ENCODE assay signal across 10 mouse cellular contexts in the genomic region with DNA sequence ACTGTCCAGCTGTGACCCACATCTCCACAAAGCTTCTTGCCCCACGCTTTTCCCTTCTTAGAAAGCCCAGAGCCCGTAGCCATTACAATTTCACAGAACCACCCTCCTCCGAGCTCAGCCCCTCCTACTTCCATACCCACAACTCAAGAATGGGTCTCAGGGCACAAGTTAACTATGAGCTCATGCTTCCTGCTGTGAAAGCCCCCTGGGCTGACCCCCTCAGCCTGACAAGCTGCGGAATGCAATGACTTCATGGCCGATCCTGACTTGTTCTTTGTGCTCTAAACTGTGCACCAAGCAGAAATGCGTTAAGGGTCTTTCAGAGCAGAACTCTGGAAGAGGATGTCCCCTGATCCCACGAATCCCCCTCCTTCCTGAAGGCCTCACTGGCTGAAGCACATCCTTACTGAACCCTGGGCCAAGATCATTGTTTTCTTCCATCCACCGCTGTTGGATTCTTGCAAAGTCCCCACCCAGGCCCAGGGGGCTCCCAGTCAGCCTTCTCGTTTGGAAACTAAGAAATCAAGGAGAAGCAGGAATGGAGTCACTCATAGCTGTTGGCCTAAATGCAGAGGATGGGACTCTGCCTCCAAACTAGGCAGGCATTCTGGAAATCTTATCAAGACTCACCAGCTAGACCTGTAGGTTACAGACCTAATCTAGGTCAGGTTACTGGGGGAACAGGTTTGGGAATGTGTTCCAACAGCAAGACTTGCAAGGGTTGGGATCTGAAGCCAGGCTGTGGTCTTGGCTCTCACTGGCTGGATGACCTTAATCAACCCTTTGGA. TPM values are rescaled to one million over a fixed set of nuclear protein-coding genes. Genes with fewer than 3 reads are reported as not detected.
DNase-seq lines count a peak whose midpoint lies in the region; ATAC-seq and TF ChIP-seq lines count a peak whose summit lies in the region.
"Had no signal": no experiment of that assay in that cellular context is flagged by ENCODE, and none has a peak within 500 bp of the region (broad histone marks: within the 10 kb centered on the region; RNA-seq: fewer than 3 reads in every experiment).

No protein-coding gene starts in this region.

- no peak for TF ChIP-seq CTCF in intestine, postnatal 0 days (IDR thresholded peaks at IDR 0.05; ENCODE audit: low read depth)

- no peak overlapping the region for H3K9ac ChIP-seq in intestine, embryonic 16.5 days (ENCODE audit: low read depth, low read length)
- no peak overlapping the region for H3K9ac ChIP-seq in intestine, postnatal 0 days (ENCODE audit: low read depth, low read length)
- H3K9ac ChIP-seq in embryonic facial prominence, embryonic 11.5 days (replicated peaks; ENCODE audit: low read length), result no peak overlapping the region
- H3K9ac ChIP-seq in limb, embryonic 13.5 days, result no peak overlapping the region
- H3K9ac ChIP-seq in liver, embryonic 12.5 days, result no peak overlapping the region
- H3K9ac ChIP-seq: midbrain, embryonic 13.5 days had no signal

- H3K36me3 ChIP-seq in intestine, embryonic 16.5 days (ENCODE audit: control insufficient read depth, insufficient read depth, low read length), result no peaks in the 10 kb centered on the region
- H3K36me3 ChIP-seq in intestine, postnatal 0 days (ENCODE audit: control insufficient read depth, insufficient read depth), result 0 out of 2 replicates have a peak, but pooled peaks cover 4% of the 10 kb centered on the region
- peaks cover 2% of the 10 kb centered on the region for H3K36me3 ChIP-seq in embryonic facial prominence, embryonic 11.5 days (replicated peaks; ENCODE audit: control insufficient read depth, insufficient read depth, low read depth, low read length)
- H3K36me3 ChIP-seq in limb, embryonic 13.5 days, result peaks cover 39% of the 10 kb centered on the region
- no peaks in the 10 kb centered on the region; the same call in none of the 2 replicates for H3K36me3 ChIP-seq in liver, embryonic 12.5 days
- H3K36me3 ChIP-seq: G1E had no signal

- H3K4me3 ChIP-seq in intestine, embryonic 16.5 days (ENCODE audit: low read length), result no peak overlapping the region
- H3K4me3 ChIP-seq in intestine, postnatal 0 days (ENCODE audit: low read depth, low read length), result no peak overlapping the region
- no peak overlapping the region for H3K4me3 ChIP-seq in embryonic facial prominence, embryonic 11.5 days (ENCODE audit: low read depth, low read length)
- no peak overlapping the region for H3K4me3 ChIP-seq in limb, embryonic 13.5 days
- no peak overlapping the region for H3K4me3 ChIP-seq in liver, embryonic 12.5 days
- H3K4me3 ChIP-seq: midbrain, embryonic 13.5 days had no signal

- H3K27me3 ChIP-seq in intestine, embryonic 16.5 days (replicated peaks; ENCODE audit: control insufficient read depth, insufficient read depth, low read length), result no peaks in the 10 kb centered on the region
- no peaks in the 10 kb centered on the region for H3K27me3 ChIP-seq in intestine, postnatal 0 days (replicated peaks; ENCODE audit: control insufficient read depth, insufficient read depth, low read length)
- H3K27me3 ChIP-seq in embryonic facial prominence, embryonic 11.5 days (ENCODE audit: control insufficient read depth, insufficient read depth, low read length), result no peaks in the 10 kb centered on the region
- no peaks in the 10 kb centered on the region for H3K27me3 ChIP-seq in limb, embryonic 13.5 days
- H3K27me3 ChIP-seq in liver, embryonic 12.5 days (replicated peaks), result peaks cover 6% of the 10 kb centered on the region; the same call in 1 of the 2 replicates
- H3K27me3 ChIP-seq: midbrain, embryonic 13.5 days had no signal

- H3K4me1 ChIP-seq in intestine, embryonic 16.5 days (ENCODE audit: control insufficient read depth, insufficient read depth, low read length), result peaks cover 8% of the 10 kb centered on the region
- no peaks in the 10 kb centered on the region for H3K4me1 ChIP-seq in intestine, postnatal 0 days (replicated peaks; ENCODE audit: control insufficient read depth, insufficient read depth, low read length)
- no peaks in the 10 kb centered on the region; the same call in 1 of the 2 replicates for H3K4me1 ChIP-seq in embryonic facial prominence, embryonic 11.5 days (ENCODE audit: control insufficient read depth, insufficient read depth, low read length)
- H3K4me1 ChIP-seq in limb, embryonic 13.5 days, result peaks cover 15% of the 10 kb centered on the region; the same call in 1 of the 2 replicates
- H3K4me1 ChIP-seq in liver, embryonic 12.5 days, result peaks cover 16% of the 10 kb centered on the region
- H3K4me1 ChIP-seq: midbrain, embryonic 13.5 days had no signal

- no peaks in the 10 kb centered on the region for H3K9me3 ChIP-seq in intestine, embryonic 16.5 days (ENCODE audit: control insufficient read depth, low read length)
- no peaks in the 10 kb centered on the region for H3K9me3 ChIP-seq in intestine, postnatal 0 days (ENCODE audit: control insufficient read depth)
- no peaks in the 10 kb centered on the region for H3K9me3 ChIP-seq in embryonic facial prominence, embryonic 11.5 days (replicated peaks; ENCODE audit: control insufficient read depth, low read length)
- H3K9me3 ChIP-seq in limb, embryonic 13.5 days, result no peaks in the 10 kb centered on the region
- H3K9me3 ChIP-seq in liver, embryonic 12.5 days (replicated peaks), result no peaks in the 10 kb centered on the region
- H3K9me3 ChIP-seq: G1E; midbrain, embryonic 13.5 days had no signal

- no peak overlapping the region for H3K4me2 ChIP-seq in intestine, embryonic 16.5 days (ENCODE audit: low read depth, low read length)
- no peak overlapping the region for H3K4me2 ChIP-seq in intestine, postnatal 0 days (replicated peaks; ENCODE audit: low read depth)
- H3K4me2 ChIP-seq in embryonic facial prominence, embryonic 11.5 days (ENCODE audit: low read depth, low read length), result no peak overlapping the region
- no peak overlapping the region for H3K4me2 ChIP-seq in limb, embryonic 13.5 days (replicated peaks)
- H3K4me2 ChIP-seq in liver, embryonic 12.5 days, result no peak overlapping the region
- H3K4me2 ChIP-seq: midbrain, embryonic 13.5 days had no signal

- DNase-seq in embryonic facial prominence, embryonic 11.5 days (ENCODE audit: low spot score), result peak; percentile 29
- peak; percentile 69 for DNase-seq in gastrocnemius, postnatal 25 days
- DNase-seq: kidney, adult 2 months had no signal

- peak overlapping the region; percentile 31; the same call in 1 of the 2 replicates for H3K27ac ChIP-seq in intestine, embryonic 16.5 days (ENCODE audit: low read length)
- no peak overlapping the region; the same call in 1 of the 2 replicates for H3K27ac ChIP-seq in intestine, postnatal 0 days (ENCODE audit: low read depth, low read length)
- no peak overlapping the region for H3K27ac ChIP-seq in embryonic facial prominence, embryonic 11.5 days (replicated peaks; ENCODE audit: low read depth, low read length)
- peak overlapping the region; percentile 63; the same call in 1 of the 2 replicates for H3K27ac ChIP-seq in limb, embryonic 13.5 days
- H3K27ac ChIP-seq in liver, embryonic 12.5 days, result no peak overlapping the region
- H3K27ac ChIP-seq: midbrain, embryonic 13.5 days had no signal

- WGBS in intestine, embryonic 16.5 days, result 71% methylated on average over 9 of the region's 9 CpGs
- 70% methylated on average over 9 of the region's 9 CpGs for WGBS in intestine, postnatal 0 days
- whole genome bisulfite sequencing in embryonic facial prominence, embryonic 11.5 days, result 68% methylated on average over 9 of the region's 9 CpGs
- 61% methylated on average over 9 of the region's 9 CpGs for WGBS in limb, embryonic 13.5 days
- 61% methylated on average over 9 of the region's 9 CpGs for WGBS in liver, embryonic 12.5 days (ENCODE audit: insufficient replicate concordance)

- ATAC-seq in intestine, embryonic 16.5 days, result 0 out of 2 replicates have a peak, but pooled peaks have one; percentile 56
- no peak for ATAC-seq in intestine, postnatal 0 days
- ATAC-seq in embryonic facial prominence, embryonic 11.5 days (replicated peaks; ENCODE audit: insufficient number of reproducible peaks, low FRiP score, low TSS enrichment, low read depth), result peak; percentile 56; the same call in 1 of the 2 replicates
- peak; percentile 81 for ATAC-seq in limb, embryonic 13.5 days (ENCODE audit: low FRiP score, low read depth)
- no peak for ATAC-seq in granulocyte monocyte progenitor cell, adult 5-6 weeks (replicated peaks; ENCODE audit: poor library complexity, severe bottlenecking)
- ATAC-seq in liver, embryonic 12.5 days, result no peak
- ATAC-seq: midbrain, embryonic 13.5 days had no signal

RNA-seq across cellular contexts. Expression of a gene that starts 39.9 kb away (rescaled TPM):
- polyA plus RNA-seq in intestine, embryonic 16.5 days (2015; fragmentation: Nextera tagmentation; extraction: Ambion mirVana), result 12.0 and 12.7 TPM in 2 replicates
- polyA plus RNA-seq in intestine, postnatal 0 days (2015; fragmentation: Nextera tagmentation; extraction: Ambion mirVana), result 4.0 and 4.5 TPM in 2 replicates
- polyA plus RNA-seq in embryonic facial prominence, embryonic 11.5 days (2014; fragmentation: Nextera tagmentation; extraction: Ambion mirVana), result 9.4 and 9.5 TPM in 2 replicates
- 1 to 10 TPM; 4.9 to 8.0 TPM for total RNA-seq in gastrocnemius, postnatal 25 days (2021)
- polyA plus RNA-seq in limb, embryonic 13.5 days (2015; fragmentation: Nextera tagmentation; extraction: Ambion mirVana), result 15.6 and 16.4 TPM in 2 replicates
- 0.19 TPM in 1 of 2 replicates, not detected in the other for total RNA-seq in granulocyte monocyte progenitor cell, adult 5-6 weeks (2014; fragmentation: Nextera tagmentation)
- total RNA-seq in granulocyte monocyte progenitor cell, adult 5-6 weeks (2017), result 0.26 and 0.43 TPM in 2 replicates
- 3.6 and 4.5 TPM in 2 replicates for polyA plus RNA-seq in liver, embryonic 12.5 days (2016; fragmentation: Nextera tagmentation; extraction: Ambion mirVana)
- polyA plus RNA-seq: G1E had no signal

RNA-seq across cellular contexts. Expression of a gene that starts 43.5 kb away (rescaled TPM):
- 5.5 and 5.8 TPM in 2 replicates for polyA plus RNA-seq in intestine, embryonic 16.5 days (2015; fragmentation: Nextera tagmentation; extraction: Ambion mirVana)
- polyA plus RNA-seq in intestine, postnatal 0 days (2015; fragmentation: Nextera tagmentation; extraction: Ambion mirVana), result 9.5 and 10.2 TPM in 2 replicates
- 2.3 and 2.8 TPM in 2 replicates for polyA plus RNA-seq in embryonic facial prominence, embryonic 11.5 days (2014; fragmentation: Nextera tagmentation; extraction: Ambion mirVana)
- total RNA-seq in gastrocnemius, postnatal 25 days (2021), result 1 to 10 TPM in 1 of 2 experiments, under 1 TPM in 1; 0.51 to 1.2 TPM
- 2.4 and 5.4 TPM in 2 replicates for polyA plus RNA-seq in limb, embryonic 13.5 days (2015; fragmentation: Nextera tagmentation; extraction: Ambion mirVana)
- 9.0 and 11.9 TPM in 2 replicates for total RNA-seq in granulocyte monocyte progenitor cell, adult 5-6 weeks (2014; fragmentation: Nextera tagmentation)
- total RNA-seq in granulocyte monocyte progenitor cell, adult 5-6 weeks (2017), result 20.7 and 35.7 TPM in 2 replicates
- 4.1 and 5.3 TPM in 2 replicates for polyA plus RNA-seq in liver, embryonic 12.5 days (2016; fragmentation: Nextera tagmentation; extraction: Ambion mirVana)

Comparison
In these comparisons a context has a peak if more than half of its experiments do, and no peak if none do; other contexts are left out.
1. ATAC-seq: peak in intestine, embryonic 16.5 days (single experiment), embryonic facial prominence, embryonic 11.5 days (single experiment) and limb, embryonic 13.5 days (single experiment); none in intestine, postnatal 0 days (single experiment), granulocyte monocyte progenitor cell, adult 5-6 weeks (single experiment) and liver, embryonic 12.5 days (single experiment).
2. H3K27ac ChIP-seq: peak in intestine, embryonic 16.5 days (single experiment) and limb, embryonic 13.5 days (single experiment); none in intestine, postnatal 0 days (single experiment), embryonic facial prominence, embryonic 11.5 days (single experiment) and liver, embryonic 12.5 days (single experiment).